Mouse (Mus musculus) olfactory bulb, adult 2 months (tissue): ENCODE results near the gene C1qtnf3. TPM values are rescaled to one million over a fixed set of nuclear protein-coding genes. Genes with fewer than 3 reads are reported as not detected.

ENCODE experiments used
- H3K27ac ChIP-seq: fragments of 200-500 bp; 2 replicates; pipeline ENCODE4 v1.5.1; 2012; ENCODE audit warnings: low read depth, low read length; ENCODE audit not compliant: insufficient read depth
- H3K4me1 ChIP-seq: fragments of 200-500 bp; 2 replicates; pipeline ENCODE4 v1.6.1; 2012; ENCODE audit warnings: low read length; ENCODE audit not compliant: control insufficient read depth, insufficient read depth
- H3K4me3 ChIP-seq: fragments of 200-500 bp; 2 replicates; pipeline ENCODE4 v1.5.1; 2012; ENCODE audit warnings: mild to moderate bottlenecking, low read depth, low read length, moderate library complexity; ENCODE audit not compliant: insufficient read depth
- CTCF ChIP-seq: fragments of 200-500 bp; IDR thresholded peaks from 2 replicates; pipeline ENCODE4 v1.5.1; 2012; ENCODE audit warnings: low read depth, mild to moderate bottlenecking, low read length, moderate library complexity; ENCODE audit not compliant: insufficient read depth
- POLR2A ChIP-seq: fragments of 200-500 bp; IDR thresholded peaks from 2 replicates; pipeline ENCODE4 v1.6.1; 2012; ENCODE audit warnings: mild to moderate bottlenecking, low read depth, low read length, moderate library complexity; ENCODE audit not compliant: insufficient read depth
- WGBS: fragments of 180-500 bp; shearing (Covaris S2); methylation state at CpG from one replicate; pipeline ENCODE4 v1.1.7; 2018; 5-methylcytosine and 5-hydroxymethylcytosine counted together
- polyA plus RNA-seq: library from polyadenylated mRNA; stranded (reverse); fragments of >200 nt; gene quantifications from 2 replicates; pipeline ENCODE4 v1.2.4, GENCODE M21; 2012; ENCODE audit warnings: low replicate concordance; ENCODE audit not compliant: missing spikeins, insufficient read depth, insufficient read length

Gene C1qtnf3
- polyA plus RNA-seq, 1 experiment = not detected

DNA sequence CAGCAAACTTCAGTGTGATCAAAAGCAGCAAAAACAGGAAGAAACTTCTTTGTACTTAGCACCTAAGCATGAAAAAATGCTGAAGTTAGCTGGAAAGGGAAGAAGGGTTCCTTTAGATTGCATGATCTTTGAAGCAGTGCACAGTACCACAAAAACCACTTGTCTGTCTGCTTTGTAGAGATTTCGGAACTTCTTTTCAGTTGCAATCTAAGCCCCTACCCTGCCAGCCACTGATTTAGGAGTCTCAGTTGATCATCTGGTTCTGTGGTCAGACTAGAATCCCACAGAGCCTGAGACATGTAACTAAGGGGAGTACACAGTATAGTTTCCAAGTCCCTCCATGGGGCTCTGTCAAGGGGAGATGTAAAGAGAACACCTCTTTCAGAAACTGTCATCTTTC, 1.3 kb downstream of the C1qtnf3 start:
- H3K27ac ChIP-seq = no peak overlapping the region
- WGBS = 60% methylated on average over 1 of the region's 1 CpGs
- H3K4me3 ChIP-seq = no peak overlapping the region
- H3K4me1 ChIP-seq = no peaks in the 10 kb centered on the region
- no peak for TF ChIP-seq CTCF
- no peak for TF ChIP-seq POLR2A

DNA sequence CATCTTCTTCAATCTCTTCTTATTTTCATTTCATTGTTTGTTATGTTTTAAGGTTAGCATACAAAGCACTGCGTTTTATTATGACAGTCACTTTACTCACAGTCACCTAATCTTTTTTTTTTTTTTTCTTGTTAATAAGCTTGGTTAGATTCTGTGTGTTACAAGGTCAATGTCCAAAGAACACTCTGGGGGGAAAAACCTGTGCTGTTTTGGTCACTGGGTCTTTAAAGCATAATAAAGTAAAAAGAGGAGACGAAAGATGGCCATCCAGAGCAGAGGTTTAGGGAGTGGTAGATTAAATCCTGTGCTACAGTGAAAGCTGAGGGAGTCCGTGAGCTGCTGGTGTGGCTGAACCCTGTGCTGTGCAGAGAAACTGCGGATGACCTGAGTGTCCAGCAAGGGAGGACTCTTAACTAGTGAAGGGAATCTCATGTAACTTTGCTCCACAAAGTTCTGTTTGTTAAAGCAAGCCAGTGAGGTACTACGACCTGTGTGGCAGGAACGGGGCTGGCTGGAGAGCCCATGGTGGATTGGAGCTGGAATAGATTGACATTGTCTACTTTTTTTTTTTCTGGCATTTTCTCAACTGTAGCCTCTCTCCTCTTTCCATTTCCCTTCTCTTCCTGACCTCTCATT, 2.4 kb downstream of the C1qtnf3 start:
- no peak for TF ChIP-seq CTCF
- no peak for TF ChIP-seq POLR2A
- H3K4me3 ChIP-seq = no peak overlapping the region
- no peaks in the 10 kb centered on the region for H3K4me1 ChIP-seq
- WGBS = 90% methylated on average over 6 of the region's 6 CpGs
- H3K27ac ChIP-seq = no peak overlapping the region

DNA sequence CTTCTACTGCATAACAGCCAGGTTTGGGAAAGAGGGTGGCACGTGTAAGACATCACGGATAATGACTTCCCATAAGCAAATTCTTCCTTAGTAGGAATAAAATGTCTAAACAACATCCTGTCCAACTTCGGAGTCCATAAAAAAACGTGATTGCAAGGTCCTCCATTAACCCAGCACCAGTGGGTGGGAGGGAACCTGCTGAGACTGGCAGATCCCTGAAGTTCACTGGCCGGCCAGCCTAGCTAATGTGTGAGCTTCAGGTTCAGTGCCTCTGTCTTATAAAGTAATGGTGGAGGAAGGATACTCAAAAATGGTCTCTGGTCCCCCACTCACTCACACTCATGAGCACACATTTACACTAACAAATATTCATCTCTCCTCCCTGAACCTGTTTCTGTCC, 3.0 kb downstream of the C1qtnf3 start:
- no peak overlapping the region for H3K4me3 ChIP-seq
- no peaks in the 10 kb centered on the region for H3K4me1 ChIP-seq
- no peak overlapping the region for H3K27ac ChIP-seq
- WGBS = 71% methylated on average over 5 of the region's 5 CpGs
- no peak for TF ChIP-seq POLR2A
- no peak for TF ChIP-seq CTCF

DNA sequence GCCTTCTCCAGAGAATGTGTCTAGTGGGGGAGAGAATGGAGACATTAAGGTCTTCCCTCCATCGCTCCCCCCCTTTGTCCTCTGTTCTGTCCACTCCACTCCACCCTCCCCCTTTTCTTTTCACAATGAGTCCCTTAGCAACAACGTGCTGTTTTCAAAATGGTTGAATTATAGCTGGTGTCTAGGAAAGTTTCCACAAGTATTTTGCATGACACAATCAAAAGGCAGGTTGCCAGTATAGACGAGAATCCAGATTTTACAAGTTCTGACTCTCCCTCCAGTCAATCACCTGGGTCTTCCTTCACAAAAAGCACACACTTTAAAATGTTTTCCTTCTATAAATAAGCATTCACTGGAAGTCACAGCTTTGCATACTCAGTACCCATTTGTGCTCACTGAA, 4.6 kb downstream of the C1qtnf3 start:
- no peak overlapping the region for H3K27ac ChIP-seq
- H3K4me3 ChIP-seq = no peak overlapping the region
- no peaks in the 10 kb centered on the region for H3K4me1 ChIP-seq
- TF ChIP-seq POLR2A (no peak), CTCF (no peak)
- WGBS = 48% methylated on average over 3 of the region's 3 CpGs

DNA sequence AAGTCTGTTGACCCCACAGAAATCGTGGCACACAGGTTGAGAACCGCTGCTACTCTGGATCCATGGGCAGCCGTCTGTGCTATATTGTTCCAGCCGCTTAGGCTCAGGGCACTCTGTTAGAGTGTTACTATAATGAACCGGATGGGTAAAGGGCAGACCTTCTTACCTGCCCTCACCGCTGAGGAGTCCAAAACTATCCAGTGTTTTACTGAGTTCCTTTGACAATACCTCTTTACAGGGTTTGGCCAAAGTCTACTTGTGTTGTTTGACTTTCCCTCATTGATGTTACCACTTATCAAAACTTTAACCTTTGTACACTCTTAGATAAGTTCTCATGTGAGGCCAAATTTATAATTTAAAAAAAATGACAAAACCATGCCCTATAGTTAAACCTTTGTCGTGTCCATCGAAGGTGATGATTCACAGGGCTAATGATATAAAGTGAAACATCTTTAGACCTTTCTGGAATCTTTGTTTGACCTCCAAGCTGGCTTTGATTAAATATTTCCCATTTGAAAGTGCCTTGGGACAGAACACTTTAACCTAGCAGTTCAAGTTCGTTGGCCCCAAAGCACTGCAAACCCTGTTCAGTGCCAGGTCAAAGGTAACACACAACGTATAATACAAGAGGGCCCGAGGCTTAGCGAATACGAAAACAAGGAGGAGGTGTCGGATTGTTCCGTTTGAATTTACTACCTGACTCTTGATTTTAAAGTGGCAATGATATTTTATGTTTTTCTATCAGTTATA, 7.3 kb downstream of the C1qtnf3 start:
- Histone ChIP-seq H3K27ac (no peak overlapping the region), H3K4me1 (no peaks in the 10 kb centered on the region), H3K4me3 (no peak overlapping the region)
- no peak for TF ChIP-seq CTCF
- TF ChIP-seq POLR2A = no peak
- 90% methylated on average over 15 of the region's 15 CpGs for WGBS

DNA sequence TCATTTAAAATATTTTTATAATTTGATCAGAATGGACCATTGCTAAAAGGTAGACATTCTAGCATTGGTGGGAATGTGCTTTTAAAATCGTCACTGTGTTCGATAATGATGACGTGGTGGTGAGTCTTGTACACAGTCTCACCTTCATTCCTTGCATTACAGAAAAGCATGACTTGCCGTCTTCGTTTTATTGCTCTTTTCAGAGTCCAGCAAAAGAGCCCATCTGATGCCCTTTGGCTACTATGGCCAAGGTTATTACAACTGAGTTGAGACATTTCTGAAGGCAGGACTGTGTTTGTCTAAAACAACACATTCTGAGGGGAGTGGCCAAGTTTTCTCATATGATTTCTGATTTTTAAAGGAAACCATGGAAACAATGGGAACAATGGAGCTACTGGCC, 8.1 kb downstream of the C1qtnf3 start:
- Histone ChIP-seq H3K4me1 (no peaks in the 10 kb centered on the region), H3K4me3 (no peak overlapping the region), H3K27ac (no peak overlapping the region)
- 96% methylated on average over 5 of the region's 5 CpGs for WGBS
- TF ChIP-seq POLR2A (no peak), CTCF (no peak)

DNA sequence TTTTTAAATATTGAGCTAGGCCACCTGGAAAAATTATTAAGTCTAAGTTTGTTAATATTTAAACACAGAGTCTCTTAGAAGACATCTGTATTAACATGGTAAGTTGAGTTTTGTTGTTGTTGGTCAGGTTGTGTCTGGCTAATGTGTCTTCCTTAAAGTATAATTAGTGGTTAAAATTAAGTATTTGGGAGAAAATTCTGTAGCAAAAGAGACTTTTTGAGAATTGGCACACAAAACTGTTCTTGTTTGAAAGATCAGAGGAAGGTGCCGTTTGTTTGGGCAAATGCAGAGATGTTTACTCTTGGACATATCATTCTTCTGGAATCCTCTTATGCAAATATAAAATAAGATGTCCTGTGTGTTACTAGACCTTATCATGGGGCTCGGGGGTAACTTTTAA, 10.5 kb downstream of the C1qtnf3 start:
- H3K4me3 ChIP-seq = no peak overlapping the region
- no peak overlapping the region for H3K27ac ChIP-seq
- no peak for TF ChIP-seq CTCF
- no peak for TF ChIP-seq POLR2A
- WGBS = 86% methylated on average over 2 of the region's 2 CpGs
- no peaks in the 10 kb centered on the region for H3K4me1 ChIP-seq

DNA sequence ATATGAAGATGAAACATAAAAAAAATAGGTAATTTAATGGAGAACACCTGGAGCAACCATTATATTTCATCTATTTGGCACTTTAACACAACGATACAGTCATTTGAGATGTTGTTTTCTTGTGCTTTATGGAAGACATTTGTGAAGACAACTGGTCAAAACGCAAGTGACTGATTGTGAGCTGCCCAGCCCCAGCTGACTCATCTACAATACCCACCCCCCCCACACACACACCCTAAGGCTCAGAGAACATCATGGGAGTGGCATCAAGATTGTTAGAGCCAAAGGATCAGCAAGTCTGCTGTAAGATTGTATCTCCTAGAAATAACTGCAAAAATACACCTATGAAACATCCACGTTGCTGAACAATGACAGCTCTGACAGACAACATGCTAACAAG, 17.3 kb downstream of the C1qtnf3 start:
- WGBS = 72% methylated on average over 3 of the region's 3 CpGs
- TF ChIP-seq POLR2A = no peak
- TF ChIP-seq CTCF = no peak
- H3K4me3 ChIP-seq = no peak overlapping the region
- peak overlapping the region; percentile 66 for H3K27ac ChIP-seq
- H3K4me1 ChIP-seq = no peaks in the 10 kb centered on the region

DNA sequence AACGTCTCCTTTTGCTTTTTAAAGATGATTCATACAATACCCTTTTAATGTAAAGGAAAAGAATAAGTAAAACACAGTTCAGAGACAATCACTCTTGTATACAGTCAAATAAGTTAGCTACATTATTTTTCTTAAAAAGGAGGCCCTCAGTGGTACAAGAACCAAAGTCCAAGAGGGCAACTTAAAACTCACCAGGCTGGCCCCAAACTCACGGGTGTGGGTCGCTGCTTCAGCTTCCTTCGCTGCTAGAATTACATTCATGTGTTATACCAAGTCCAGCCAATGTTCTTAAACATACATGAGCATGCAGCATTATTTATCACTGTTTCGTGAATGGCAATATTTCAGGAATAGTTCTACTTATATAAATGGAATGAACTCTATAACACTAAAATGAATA, 18.6 kb downstream of the C1qtnf3 start:
- 83% methylated on average over 5 of the region's 5 CpGs for WGBS
- TF ChIP-seq CTCF = no peak
- TF ChIP-seq POLR2A = no peak
- H3K27ac ChIP-seq = no peak overlapping the region
- H3K4me3 ChIP-seq = no peak overlapping the region
- H3K4me1 ChIP-seq = no peaks in the 10 kb centered on the region
